Mouse (Mus musculus) central nervous system, embryonic 18 days (tissue): ENCODE results near the gene Krcc1. TPM values are rescaled to one million over a fixed set of nuclear protein-coding genes. Genes with fewer than 3 reads are reported as not detected.

ENCODE experiments used
- polyA plus RNA-seq: library from polyadenylated mRNA; depleted of rRNA; stranded (reverse); fragments of >200 nt; gene quantifications from 2 replicates; pipeline ENCODE4 v1.2.3, GENCODE M21; 2012; rRNA removed

Krcc1 gene
- 8.6 and 9.9 TPM in 2 replicates for polyA plus RNA-seq

GRCm38 (mm10) chr6:71271389-71272315 is at the start of gene Krcc1:
Krcc1 (plus strand) TSS chr6:71271677.

GRCm38 (mm10) chr6:71321826-71322283 is 50.4 kb downstream of the Krcc1 start, which contains the start of gene Smyd1:
Smyd1 (minus strand) TSS chr6:71322233.

GRCm38 (mm10) chr6:71322491-71322921 is 51.0 kb downstream of the Krcc1 start, which contains the start of gene Cd8b1:
Cd8b1 (plus strand) TSS chr6:71322788.

Other genes with a start within 250 kb of the Krcc1 start
- 3.1 TPM in 2 replicates for gene Thnsl2, start 127.2 kb upstream of the Krcc1 start, polyA plus RNA-seq
- gene Fabp1, start 71.8 kb upstream of the Krcc1 start, polyA plus RNA-seq, result not detected in 2 replicates
- 0.91 and 2.8 TPM in 2 replicates for gene Smyd1, start 50.6 kb downstream of the Krcc1 start, polyA plus RNA-seq
- not detected in 2 replicates for gene Cd8b1, start 51.1 kb downstream of the Krcc1 start, polyA plus RNA-seq
- not detected in 2 replicates for gene Cd8a, start 101.8 kb downstream of the Krcc1 start, polyA plus RNA-seq
- gene Rmnd5a, start 169.0 kb downstream of the Krcc1 start, polyA plus RNA-seq, result 33.7 and 37.5 TPM in 2 replicates
- 26.3 and 26.7 TPM in 2 replicates for gene Rnf103, start 222.2 kb downstream of the Krcc1 start, polyA plus RNA-seq